Mouse (Mus musculus) layer of hippocampus, adult 18-20 months (tissue): ENCODE results near the gene Gm34653. TPM values are rescaled to one million over a fixed set of nuclear protein-coding genes. Genes with fewer than 3 reads are reported as not detected.
"Not testable (repeated sequence)": the region's sequence is repeated elsewhere in the genome, so short reads cannot be mapped to it uniquely, and the experiment has no call there.

Experiments used
- DNase-seq, 2 experiments: peaks; one replicate each; pipeline ENCODE4 v3.0.0; 2022; ENCODE audit warnings: low spot score in 2 of 2
- total RNA-seq, 2 experiments: library from RNA; stranded (reverse); gene quantifications; 2 replicates each; pipeline ENCODE4 v1.2.3; 2021

Gm34653 gene
- total RNA-seq, 2 experiments from 2014 or later, result not detected

- DNase-seq, result not testable (repeated sequence)
Observed at GRCm38 (mm10) chr2:34815893-34816292, 16.9 kb upstream of the Gm34653 start.

- DNase-seq, result no peak
Observed at GRCm38 (mm10) chr2:34818492-34818891, 14.3 kb upstream of the Gm34653 start.

- peak; percentile 89 to 96 for DNase-seq
Observed at GRCm38 (mm10) chr2:34825827-34826459, 6.9 kb upstream of the Gm34653 start, which contains the start of gene Fbxw2. Gene Fbxw2, minus strand, starts transcription at chr2:34826311.

- no peak for DNase-seq
Observed at GRCm38 (mm10) chr2:34826460-34827231, 6.2 kb upstream of the Gm34653 start.

GRCm38 (mm10) chr2:34827591-34827990 is 5.2 kb upstream of the Gm34653 start:
- no peak for DNase-seq

- no peak for DNase-seq
Observed at GRCm38 (mm10) chr2:34828026-34828425, 4.8 kb upstream of the Gm34653 start.

- DNase-seq, result not testable (repeated sequence)
Observed at GRCm38 (mm10) chr2:34830066-34830465, 2.7 kb upstream of the Gm34653 start.

GRCm38 (mm10) chr2:34833624-34834023 is 817 bp downstream of the Gm34653 start:
- no peak for DNase-seq

GRCm38 (mm10) chr2:34835669-34836068 is 2.9 kb downstream of the Gm34653 start:
- DNase-seq, result no peak

GRCm38 (mm10) chr2:34840143-34840542 is 7.3 kb downstream of the Gm34653 start:
- DNase-seq, result not testable (repeated sequence)

- peak; percentile 61 to 85 for DNase-seq
Observed at GRCm38 (mm10) chr2:34841706-34842105, 8.9 kb downstream of the Gm34653 start.

GRCm38 (mm10) chr2:34843211-34843939 is 10.6 kb downstream of the Gm34653 start:
- DNase-seq, result peak in 1 of 2 experiments; percentile 11

GRCm38 (mm10) chr2:34847702-34848101 is 14.9 kb downstream of the Gm34653 start:
- DNase-seq, result no peak

- no peak for DNase-seq
Observed at GRCm38 (mm10) chr2:34855265-34855664, 22.5 kb downstream of the Gm34653 start.

GRCm38 (mm10) chr2:34857728-34858127 is 24.9 kb downstream of the Gm34653 start:
- no peak for DNase-seq

GRCm38 (mm10) chr2:34869680-34870079 is 36.9 kb downstream of the Gm34653 start:
- DNase-seq, result no peak

- DNase-seq, result peak; percentile 90 to 96
Observed at GRCm38 (mm10) chr2:34870520-34871474, 38.0 kb downstream of the Gm34653 start.

GRCm38 (mm10) chr2:34874271-34874670 is 41.5 kb downstream of the Gm34653 start, which contains the start of gene Cutal:
Gene Cutal, plus strand, starts transcription at chr2:34874396.
- DNase-seq, result no peak

- DNase-seq, result no peak
Observed at GRCm38 (mm10) chr2:34874816-34875345, 42.1 kb downstream of the Gm34653 start, which contains the start of gene Psmd5. Gene Psmd5, minus strand, starts transcription at chr2:34874968.

GRCm38 (mm10) chr2:34880054-34880453 is 47.2 kb downstream of the Gm34653 start:
- DNase-seq, result no peak
